Mouse (Mus musculus): ENCODE measurements around the gene Gsta2.
A peak's percentile ranks its signal among the peaks of the same experiment; 100 is the strongest.
"Not testable (repeated sequence)": the region's sequence is repeated elsewhere in the genome, so short reads cannot be mapped to it uniquely, and the experiment has no call there.

Gene Gsta2

DNA sequence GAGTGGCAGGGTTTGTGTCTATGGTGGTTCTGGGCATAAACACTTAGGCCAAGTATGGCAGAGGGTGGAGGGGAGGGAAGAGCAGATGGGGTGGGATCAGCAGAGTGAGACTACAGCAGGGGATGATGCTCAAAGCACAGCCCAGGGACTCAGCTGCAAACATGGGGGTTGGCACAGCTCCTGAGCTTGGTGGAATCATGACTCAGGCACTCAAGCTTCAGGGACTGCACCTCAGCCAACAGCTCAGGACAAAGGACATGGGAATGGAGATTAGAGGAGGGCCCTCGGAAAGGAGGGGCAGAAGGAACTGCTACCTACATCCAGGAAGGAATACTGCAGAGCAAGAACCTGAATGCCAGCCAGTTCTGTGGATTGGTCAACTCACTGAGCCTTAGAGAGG, 56.4 kb downstream of the Gsta2 start:
- not testable (repeated sequence) for DNase-seq (ENCODE audit: low spot score)

DNA sequence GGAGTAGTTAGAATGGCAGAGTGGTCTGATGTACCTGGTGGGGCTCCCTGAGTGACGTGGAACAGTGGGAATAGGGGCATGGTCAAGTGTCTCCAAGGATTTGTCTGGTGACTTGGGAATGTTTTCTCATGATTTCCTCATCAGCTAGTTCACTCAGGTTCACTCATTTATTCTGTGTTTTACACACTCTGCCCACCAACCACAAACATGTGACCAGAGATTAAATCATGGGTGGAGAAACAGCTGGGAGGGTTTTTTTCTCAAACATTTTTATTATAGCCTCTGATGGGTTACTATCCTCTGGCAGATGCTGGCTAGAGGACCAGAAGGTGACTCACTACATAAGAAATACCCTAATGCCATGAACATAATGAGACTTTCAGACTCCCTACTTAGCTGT, 57.4 kb downstream of the Gsta2 start:
- DNase-seq (ENCODE audit: low spot score): no peak

DNA sequence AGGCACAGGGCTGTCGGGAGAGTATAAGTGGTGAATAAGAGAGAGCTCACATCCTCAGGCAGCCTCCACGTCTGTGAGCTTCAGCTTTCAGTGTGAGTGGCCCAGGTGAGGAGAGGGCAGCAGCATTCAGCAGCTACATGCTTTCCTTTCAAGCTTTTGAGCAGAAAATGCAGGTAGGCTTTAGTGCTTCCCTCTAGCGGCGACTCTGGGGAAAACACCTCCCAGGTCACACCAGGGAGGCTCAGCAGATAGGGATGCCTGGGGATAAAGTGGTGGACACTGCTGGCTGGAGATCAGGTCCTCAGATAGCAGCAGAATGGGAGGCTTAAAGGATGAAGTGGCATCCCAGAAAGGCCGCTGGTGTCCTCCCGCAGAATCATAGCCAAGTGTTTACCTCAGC, 59.5 kb downstream of the Gsta2 start:
- DNase-seq (ENCODE audit: low spot score): peak; percentile 30

DNA sequence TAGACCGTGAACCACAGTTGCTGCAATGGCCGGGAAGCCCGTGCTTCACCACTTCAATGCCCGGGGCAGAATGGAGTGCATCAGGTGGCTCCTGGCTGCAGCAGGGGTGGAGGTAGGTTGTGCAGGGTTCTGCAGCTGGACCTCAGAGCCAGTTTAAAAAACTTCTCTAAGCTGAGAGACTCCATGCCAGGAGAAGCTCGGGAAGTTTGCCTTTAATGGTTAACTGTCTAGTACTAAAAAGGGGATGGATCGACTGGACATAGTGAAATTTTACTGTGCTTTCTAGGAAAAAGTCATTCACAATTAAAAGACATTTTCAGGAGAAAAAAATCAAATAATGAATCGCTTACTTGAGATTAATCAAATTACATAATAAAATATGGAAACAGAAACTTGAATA, 60.8 kb downstream of the Gsta2 start:
- not testable (repeated sequence) for DNase-seq (ENCODE audit: low spot score)

DNA sequence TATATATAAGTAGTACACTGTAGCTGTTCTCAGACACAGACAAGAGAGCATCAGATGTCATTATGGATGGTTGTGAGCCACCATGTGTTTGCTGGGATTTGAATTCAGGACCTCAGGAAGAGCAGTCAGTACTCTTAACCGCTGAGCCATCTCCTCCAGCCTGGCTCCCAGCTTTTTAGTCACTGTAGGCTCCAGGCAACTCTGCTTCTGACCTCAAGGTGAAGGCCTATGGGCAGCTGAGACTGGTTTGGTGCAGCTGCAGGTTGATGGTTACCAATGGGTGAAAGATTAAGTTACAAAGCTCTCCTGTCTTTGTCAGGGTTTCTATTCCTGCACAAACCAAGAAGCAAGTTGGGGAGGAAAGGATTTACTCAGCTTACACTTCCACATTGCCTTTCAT, 61.9 kb downstream of the Gsta2 start:
- not testable (repeated sequence) for DNase-seq (ENCODE audit: low spot score)

DNA sequence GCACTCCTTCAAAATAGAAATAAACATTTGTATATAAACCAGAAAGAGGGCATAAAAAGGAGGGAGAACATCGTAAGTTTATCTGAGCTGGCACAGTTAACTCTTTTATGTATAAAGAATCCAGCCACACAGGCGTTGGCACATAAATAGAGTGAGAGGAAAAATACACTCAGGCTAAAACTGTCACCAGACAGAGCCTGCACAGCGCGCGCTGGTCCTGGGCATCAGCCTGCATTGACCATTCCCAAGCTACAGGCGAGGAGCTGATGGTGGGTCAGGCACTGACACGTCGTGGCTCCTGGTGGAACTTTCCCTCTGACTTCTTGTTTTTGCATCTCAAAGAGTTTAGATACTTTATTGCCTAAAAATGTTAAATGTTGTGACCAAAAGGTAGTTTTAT, 63.1 kb downstream of the Gsta2 start:
- DNase-seq (ENCODE audit: low spot score): not testable (repeated sequence)

DNA sequence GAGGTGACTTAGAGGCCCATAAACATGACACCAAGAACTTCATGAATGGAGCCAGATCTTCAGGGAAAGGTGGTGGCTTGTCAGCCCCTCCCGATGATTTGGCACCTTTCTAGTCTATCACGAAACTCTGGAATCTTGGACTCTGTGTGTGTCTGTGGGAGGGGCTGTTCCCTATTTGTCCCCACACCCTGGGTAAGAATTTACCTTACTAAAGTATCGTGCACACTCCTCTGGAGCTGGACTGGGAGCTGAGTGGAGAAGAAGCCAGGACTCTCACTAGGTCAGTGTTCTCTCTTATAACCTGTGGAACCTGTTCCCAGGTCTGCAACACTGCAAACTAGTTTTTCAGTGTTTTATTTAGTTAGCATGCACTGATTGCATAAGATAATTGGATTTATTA, 65.9 kb downstream of the Gsta2 start, which contains the start of gene Gm10639:
Gm10639 (plus strand) TSS at position 201 of the 400 bp plus-strand sequence.
- not testable (repeated sequence) for DNase-seq (ENCODE audit: low spot score)

DNA sequence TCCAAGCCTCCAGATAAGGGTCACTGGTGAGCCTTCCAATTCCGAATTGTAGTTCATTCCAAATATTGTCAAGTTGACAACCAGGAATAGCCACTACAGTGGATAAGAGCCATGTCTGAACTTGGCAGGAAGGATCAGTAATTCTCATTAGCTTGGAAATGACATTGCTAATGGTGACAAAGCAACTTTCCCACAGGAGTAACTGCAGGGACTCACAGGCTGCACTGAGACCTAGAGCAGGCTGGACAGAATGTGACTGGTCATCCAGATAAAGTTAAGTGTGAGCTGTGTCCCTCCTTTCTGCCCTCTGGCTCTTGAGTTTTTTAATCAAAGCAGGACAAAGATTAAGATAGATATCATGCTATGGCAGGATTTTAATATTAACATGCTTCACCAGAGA, 66.5 kb downstream of the Gsta2 start:
- not testable (repeated sequence) for DNase-seq (ENCODE audit: low spot score)

DNA sequence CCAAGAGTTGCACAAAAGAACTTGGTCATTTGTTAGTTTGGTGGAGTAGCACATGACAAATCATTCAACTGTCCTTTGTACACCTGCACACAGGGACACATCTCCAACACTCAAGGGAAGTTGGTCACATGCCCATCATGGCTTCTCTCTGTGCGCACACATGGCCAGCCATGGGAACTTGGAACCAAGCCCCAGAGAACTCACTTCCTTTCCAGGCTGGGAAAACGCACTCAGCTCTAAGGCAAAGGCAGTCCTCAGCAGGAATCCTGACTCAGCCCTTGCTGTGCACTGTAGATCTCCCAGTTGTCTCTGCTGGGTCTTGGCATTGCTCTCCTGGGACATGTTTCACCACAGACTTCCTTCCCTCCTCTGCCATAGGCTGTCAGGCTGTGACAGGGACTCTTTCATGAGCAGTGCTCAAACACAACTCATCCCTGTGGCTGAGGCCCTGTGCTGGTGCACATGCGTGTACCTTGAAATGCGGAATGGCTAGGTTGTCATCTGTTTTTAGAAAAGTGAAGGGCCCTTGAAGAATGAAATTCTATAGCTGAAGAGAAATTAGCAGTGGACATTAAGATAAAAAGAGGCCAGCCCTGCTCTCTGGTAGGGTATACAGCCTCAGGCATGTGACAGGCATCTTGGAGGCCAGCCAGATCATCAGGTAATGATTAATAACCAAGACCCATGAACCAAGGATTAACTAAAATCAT, 73.4 kb downstream of the Gsta2 start:
- not testable (repeated sequence) for DNase-seq (ENCODE audit: low spot score)

Data from urinary bladder, postnatal 25 days (tissue).